Mouse (Mus musculus): ENCODE measurements around the gene Fut1.

Gene Fut1

GRCm38 (mm10) chr7:45605704-45606289, 11.3 kb upstream of the Fut1 start:
- DNase-seq = no peak

GRCm38 (mm10) chr7:45609511-45609910, 7.6 kb upstream of the Fut1 start:
- DNase-seq = no peak

- DNase-seq = peak in 1 of 2 experiments; percentile 55
Observed at GRCm38 (mm10) chr7:45616277-45616676, 812 bp upstream of the Fut1 start.

- no peak for DNase-seq
Observed at GRCm38 (mm10) chr7:45618316-45618715, 1.2 kb downstream of the Fut1 start.

GRCm38 (mm10) chr7:45619592-45619991, 2.5 kb downstream of the Fut1 start:
- DNase-seq = no peak

GRCm38 (mm10) chr7:45621443-45621842, 4.4 kb downstream of the Fut1 start, which contains the start of gene Izumo1:
TSS of gene Izumo1 (plus strand) at chr7:45621811.
- DNase-seq = peak; percentile 64 to 71

GRCm38 (mm10) chr7:45623507-45623906, 6.4 kb downstream of the Fut1 start:
- no peak for DNase-seq

- DNase-seq = no peak
Observed at GRCm38 (mm10) chr7:45624718-45625117, 7.6 kb downstream of the Fut1 start.

GRCm38 (mm10) chr7:45625481-45625880, 8.4 kb downstream of the Fut1 start:
- peak in 1 of 2 experiments; percentile 18 for DNase-seq

GRCm38 (mm10) chr7:45626571-45627076, 9.5 kb downstream of the Fut1 start:
- peak; percentile 48 to 56 for DNase-seq

GRCm38 (mm10) chr7:45627261-45627660, 10.2 kb downstream of the Fut1 start, which contains the start of gene Rasip1:
TSS of gene Rasip1 (plus strand) at chr7:45627488.
- DNase-seq = peak; percentile 74 to 86

GRCm38 (mm10) chr7:45628364-45629294, 11.5 kb downstream of the Fut1 start:
- DNase-seq = peak; percentile 94

GRCm38 (mm10) chr7:45630064-45630907, 13.2 kb downstream of the Fut1 start:
- peak; percentile 27 to 37 for DNase-seq

- peak; percentile 68 to 72 for DNase-seq
Observed at GRCm38 (mm10) chr7:45632499-45632898, 15.4 kb downstream of the Fut1 start.

- peak in 1 of 2 experiments; percentile 64 for DNase-seq
Observed at GRCm38 (mm10) chr7:45634946-45635681, 18.0 kb downstream of the Fut1 start.

- DNase-seq = peak; percentile 77 to 78
Observed at GRCm38 (mm10) chr7:45635711-45636688, 18.9 kb downstream of the Fut1 start.

- no peak for DNase-seq
Observed at GRCm38 (mm10) chr7:45637710-45638109, 20.6 kb downstream of the Fut1 start.

GRCm38 (mm10) chr7:45638623-45639401, 21.7 kb downstream of the Fut1 start:
- peak; percentile 89 to 96 for DNase-seq

GRCm38 (mm10) chr7:45639561-45640027, 22.5 kb downstream of the Fut1 start, which contains the start of gene Mamstr:
TSS of gene Mamstr (plus strand) at chr7:45639977.
- DNase-seq = peak; percentile 26 to 47
